Mouse (Mus musculus) megakaryocyte progenitor cell, adult 5-6 weeks (primary cell): Measurements from ENCODE around the gene Ppef2. TPM values are rescaled to one million over a fixed set of nuclear protein-coding genes. Genes with fewer than 3 reads are reported as not detected.

ENCODE experiments used
- ATAC-seq: replicated peaks from 2 replicates; pipeline ENCODE4 v1.8.0; 2016; ENCODE audit warnings: mild to moderate bottlenecking, moderate TSS enrichment, inconsistent platforms; ENCODE audit not compliant: poor library complexity
- total RNA-seq, 2 experiments: library from RNA; stranded (forward) in 1 of 2; stranded (reverse) in 1 of 2; fragments of 157-497, 149-512 nt in 1 of 2; fragments of 200-1000 nt in 1 of 2; gene quantifications; 2 replicates each; pipeline versions ENCODE4 v1.2.3 to v1.2.4; 2015 to 2017

The Ppef2 gene
- total RNA-seq, 2 experiments from 2014 or later, result 0.37 to 0.99 TPM

DNA sequence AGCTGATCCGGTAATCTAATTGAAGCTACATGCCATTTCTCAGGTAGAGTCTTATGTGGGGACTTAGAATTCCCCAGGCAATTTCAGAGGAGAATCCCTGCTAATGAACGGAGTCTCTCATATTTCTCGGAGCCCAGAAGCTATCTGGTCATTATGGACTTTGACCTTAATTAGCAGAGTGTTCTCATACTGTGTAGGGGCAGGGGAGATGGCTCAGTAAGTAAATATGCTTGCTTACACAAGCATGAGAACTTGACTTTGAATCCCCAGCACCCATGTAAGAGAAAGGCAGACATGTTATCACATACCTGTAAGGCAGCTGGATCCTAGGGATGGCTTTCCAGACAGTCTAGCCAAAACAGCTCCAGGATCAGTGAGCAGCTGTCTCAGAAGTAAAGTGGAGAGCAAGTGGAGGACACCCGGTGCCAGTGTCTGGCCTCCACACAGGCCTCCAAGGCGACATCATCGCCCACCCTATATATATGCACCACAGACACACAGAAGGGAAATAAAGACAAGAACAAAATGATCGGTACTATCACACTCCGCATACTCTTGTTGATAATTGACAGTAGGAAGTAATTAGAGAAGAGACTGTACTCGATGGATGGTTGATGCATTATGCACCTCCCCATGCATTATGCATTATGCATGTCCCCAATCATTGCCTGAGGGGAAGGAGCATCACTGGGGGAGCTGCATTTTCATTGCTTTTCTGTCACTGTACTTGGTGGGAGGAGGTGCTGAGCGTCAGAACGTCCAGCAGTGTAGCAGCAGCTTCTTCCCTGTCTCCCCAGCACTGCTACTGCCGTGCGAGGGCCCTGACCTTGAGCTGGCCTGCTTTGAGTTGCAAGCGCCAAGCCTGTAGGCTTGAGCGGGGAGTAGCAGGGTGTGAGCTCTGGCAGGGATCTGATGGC lies 58.9 kb downstream of the Ppef2 start:
- no peak for ATAC-seq

DNA sequence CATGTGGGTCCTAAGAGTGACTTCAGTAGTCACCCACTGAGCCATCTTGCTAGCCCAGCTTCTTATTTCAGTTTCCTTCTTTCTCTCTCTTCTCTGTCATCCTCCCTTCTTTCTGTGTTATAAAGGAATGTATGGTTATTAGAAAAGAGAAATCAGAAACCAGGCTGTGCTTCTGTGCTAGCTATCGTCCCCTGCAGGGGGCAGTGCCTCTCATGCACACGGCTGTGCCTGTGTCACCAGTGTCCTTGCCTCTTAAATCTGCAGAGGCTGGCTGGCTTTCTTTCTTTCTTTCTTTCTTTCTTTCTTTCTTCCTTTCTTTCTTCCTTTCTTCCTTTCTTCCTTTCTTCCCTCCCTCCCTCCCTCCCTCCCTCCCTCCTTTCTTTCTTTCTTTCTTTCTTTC lies 60.4 kb downstream of the Ppef2 start:
- ATAC-seq, result peak; percentile 91

DNA sequence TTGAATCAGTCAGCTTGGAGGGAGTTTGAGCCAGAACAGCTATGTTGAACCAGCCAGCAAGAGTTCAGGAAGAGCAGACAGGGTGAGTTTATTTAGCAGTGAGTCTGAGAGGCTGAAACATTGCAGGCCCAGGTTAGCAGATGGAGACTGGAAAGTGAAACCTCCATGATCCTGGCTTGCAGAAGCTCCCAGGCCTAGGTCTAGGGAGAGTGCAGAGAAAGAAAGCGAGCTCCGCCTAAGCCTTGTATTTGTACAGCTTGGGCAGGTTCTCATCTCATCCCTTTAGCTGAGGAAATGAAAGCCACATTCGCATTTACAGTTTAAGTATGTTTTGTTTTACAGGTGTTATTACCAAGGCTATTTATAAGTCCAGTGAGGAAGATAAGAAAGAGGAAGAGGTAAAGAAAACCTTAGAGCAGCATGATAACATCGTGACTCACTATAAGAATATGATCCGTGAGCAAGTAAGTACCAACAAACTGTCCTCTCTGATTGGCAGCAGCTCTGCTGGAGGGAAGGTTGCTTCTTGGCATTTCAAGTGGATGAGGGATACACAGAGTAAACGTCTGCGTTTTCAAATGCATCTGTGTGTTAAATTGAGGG lies 67.1 kb downstream of the Ppef2 start:
- no peak for ATAC-seq

DNA sequence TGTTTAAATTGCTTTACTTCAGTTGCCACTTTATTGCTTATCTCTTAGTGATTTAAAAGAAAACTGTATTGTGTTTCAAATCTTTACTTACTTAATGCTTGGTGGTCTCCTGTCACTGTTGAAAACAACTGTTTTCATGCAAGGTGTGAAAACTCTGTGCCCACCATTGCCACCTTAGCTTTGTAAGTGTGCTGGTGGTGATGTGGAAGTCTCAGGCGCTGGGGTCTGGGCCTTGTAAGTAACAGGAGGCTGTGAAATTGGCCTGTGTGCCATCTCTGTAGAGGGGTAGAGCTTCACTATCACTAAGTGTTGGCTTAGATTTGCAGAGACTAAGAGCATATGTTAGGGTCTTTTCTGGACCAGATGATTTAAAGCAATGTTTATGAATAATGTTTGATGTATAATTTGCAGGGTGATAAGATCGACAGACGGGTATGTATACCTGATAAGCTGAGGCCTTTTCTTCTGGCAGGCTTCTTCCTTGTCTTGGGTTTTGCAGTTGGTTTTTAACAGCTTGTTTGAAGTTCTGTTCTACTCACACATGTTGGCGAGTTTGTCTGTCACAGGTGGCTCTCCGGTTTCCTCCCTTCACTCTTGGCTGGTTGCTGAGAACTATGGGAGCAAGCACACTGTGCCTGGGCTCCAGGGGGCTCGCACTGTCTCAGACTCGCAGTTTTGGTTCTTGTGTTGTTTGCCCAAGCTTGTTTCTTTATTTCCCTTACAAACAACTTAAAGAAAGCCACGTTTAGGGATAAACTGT lies 72.8 kb downstream of the Ppef2 start:
- no peak for ATAC-seq

Other genes starting within 250 kb of the Ppef2 start
- 0.07 TPM in 1 of 2 replicates, not detected in the other for gene Cdkl2, start 212.4 kb downstream of the Ppef2 start, total RNA-seq (2015)
- gene Cdkl2, start 212.4 kb downstream of the Ppef2 start, total RNA-seq (2017), result 0.17 TPM in 1 of 2 replicates, not detected in the other
- 91.0 and 97.5 TPM in 2 replicates for gene G3bp2, start 172.6 kb downstream of the Ppef2 start, total RNA-seq (2015)
- gene G3bp2, start 172.6 kb downstream of the Ppef2 start, total RNA-seq (2017), result 122 and 128 TPM in 2 replicates
- gene Uso1, start 118.3 kb downstream of the Ppef2 start, total RNA-seq (2015), result 56.2 and 56.6 TPM in 2 replicates
- 22.5 and 23.5 TPM in 2 replicates for gene Uso1, start 118.3 kb downstream of the Ppef2 start, total RNA-seq (2017)
- gene U90926, start 40.9 kb downstream of the Ppef2 start, total RNA-seq (2015), result not detected in 2 replicates
- not detected in 2 replicates for gene U90926, start 40.9 kb downstream of the Ppef2 start, total RNA-seq (2017)
- 12.0 and 15.0 TPM in 2 replicates for gene Naaa, start 21.9 kb upstream of the Ppef2 start, total RNA-seq (2015)
- gene Naaa, start 21.9 kb upstream of the Ppef2 start, total RNA-seq (2017), result 7.1 and 13.5 TPM in 2 replicates
- gene Sdad1, start 54.2 kb upstream of the Ppef2 start, total RNA-seq (2015), result 39.5 and 46.5 TPM in 2 replicates
- gene Sdad1, start 54.2 kb upstream of the Ppef2 start, total RNA-seq (2017), result 69.5 and 86.2 TPM in 2 replicates
- 0.37 and 1.2 TPM in 2 replicates for gene Cxcl9, start 71.8 kb upstream of the Ppef2 start, total RNA-seq (2015)
- 0.27 and 0.33 TPM in 2 replicates for gene Cxcl9, start 71.8 kb upstream of the Ppef2 start, total RNA-seq (2017)
- gene Art3, start 75.5 kb upstream of the Ppef2 start, total RNA-seq (2015), result 1.2 and 1.5 TPM in 2 replicates
- gene Art3, start 75.5 kb upstream of the Ppef2 start, total RNA-seq (2017), result 0.54 TPM in 1 of 2 replicates, not detected in the other
- 4.7 and 10.5 TPM in 2 replicates for gene Cxcl10, start 92.6 kb upstream of the Ppef2 start, total RNA-seq (2015)
- gene Cxcl10, start 92.6 kb upstream of the Ppef2 start, total RNA-seq (2017), result 1.3 and 5.3 TPM in 2 replicates
- gene Nup54, start 178.9 kb upstream of the Ppef2 start, total RNA-seq (2015), result 78.1 and 96.0 TPM in 2 replicates
- gene Nup54, start 178.9 kb upstream of the Ppef2 start, total RNA-seq (2017), result 75.8 and 82.2 TPM in 2 replicates